12 mouse cellular contexts compared by ENCODE assay signal in the genomic region with DNA sequence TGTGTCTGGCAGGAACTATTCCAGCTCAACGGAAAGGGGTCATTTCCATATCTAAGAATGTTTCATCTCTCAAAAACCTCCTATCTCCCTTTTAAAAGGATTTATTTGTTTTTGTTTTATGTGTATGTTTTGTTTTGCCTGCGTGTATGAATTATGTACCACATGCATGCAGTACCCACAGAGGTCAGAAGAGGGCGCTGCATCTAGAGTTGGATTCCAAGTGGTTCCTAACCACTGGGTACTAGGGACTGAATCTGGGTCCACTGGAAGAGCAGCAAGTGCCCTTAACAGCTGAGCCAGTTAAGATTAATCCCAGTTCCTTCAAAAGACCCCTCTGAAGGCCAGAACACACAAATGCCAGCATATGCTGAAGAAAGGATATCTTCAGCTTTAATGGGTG. TPM values are rescaled to one million over a fixed set of nuclear protein-coding genes. Genes with fewer than 3 reads are reported as not detected.
DNase-seq lines count a peak whose midpoint lies in the region; ATAC-seq and TF ChIP-seq lines count a peak whose summit lies in the region.
"Had no signal": no experiment of that assay in that cellular context is flagged by ENCODE, and none has a peak within 500 bp of the region (broad histone marks: within the 10 kb centered on the region; RNA-seq: fewer than 3 reads in every experiment).

No protein-coding gene starts in this region.

- TF ChIP-seq EP300 in heart, postnatal 0 days (IDR thresholded peaks at IDR 0.05; ENCODE audit: low read depth): no peak
- no peak for TF ChIP-seq EP300 in ES-Bruce4 (IDR thresholded peaks at IDR 0.05; ENCODE audit: insufficient read depth, low read depth, low read length)

- no peak overlapping the region for H3K27ac ChIP-seq in heart, postnatal 0 days (ENCODE audit: low read depth)
- no peak overlapping the region for H3K27ac ChIP-seq in lung, embryonic 14.5 days (ENCODE audit: low read depth)
- no peak overlapping the region for H3K27ac ChIP-seq in ES-Bruce4 (ENCODE audit: insufficient read depth, low read length)
- no peak overlapping the region for H3K27ac ChIP-seq in heart, embryonic 12.5 days (ENCODE audit: poor library complexity, severe bottlenecking)
- H3K27ac ChIP-seq: stomach, embryonic 15.5 days had no signal

- 84% methylated on average over 3 of the region's 3 CpGs for WGBS in heart, postnatal 0 days
- 71% methylated on average over 3 of the region's 3 CpGs for WGBS in lung, embryonic 14.5 days
- 78% methylated on average over 3 of the region's 3 CpGs for WGBS in heart, embryonic 12.5 days

- ATAC-seq in heart, postnatal 0 days (ENCODE audit: insufficient read depth, low read depth): no peak
- no peak for ATAC-seq in lung, embryonic 14.5 days (ENCODE audit: insufficient read depth)
- ATAC-seq in heart, embryonic 12.5 days (ENCODE audit: insufficient number of reproducible peaks, low FRiP score): no peak
- ATAC-seq: forebrain, embryonic 14.5 days; intestine, embryonic 16.5 days; midbrain, embryonic 16.5 days had no signal

- no peaks in the 10 kb centered on the region for H3K36me3 ChIP-seq in heart, postnatal 0 days (replicated peaks; ENCODE audit: control insufficient read depth, insufficient read depth, low read length)
- no peaks in the 10 kb centered on the region for H3K36me3 ChIP-seq in lung, embryonic 14.5 days (ENCODE audit: insufficient read depth)
- H3K36me3 ChIP-seq in ES-Bruce4 (ENCODE audit: control insufficient read depth, insufficient read depth, low read length, poor library complexity, severe bottlenecking): no peaks in the 10 kb centered on the region
- no peaks in the 10 kb centered on the region for H3K36me3 ChIP-seq in heart, embryonic 12.5 days
- H3K36me3 ChIP-seq: stomach, embryonic 15.5 days had no signal

- no peaks in the 10 kb centered on the region for H3K9me3 ChIP-seq in heart, postnatal 0 days (replicated peaks; ENCODE audit: control insufficient read depth, low read length)
- no peaks in the 10 kb centered on the region for H3K9me3 ChIP-seq in lung, embryonic 14.5 days (ENCODE audit: low read depth, low read length)
- H3K9me3 ChIP-seq in ES-Bruce4 (replicated peaks; ENCODE audit: control insufficient read depth, insufficient read depth, low read length, poor library complexity, severe bottlenecking): no peaks in the 10 kb centered on the region
- no peaks in the 10 kb centered on the region for H3K9me3 ChIP-seq in heart, embryonic 12.5 days (replicated peaks)
- H3K9me3 ChIP-seq: stomach, embryonic 15.5 days had no signal

- no peak for DNase-seq in heart, postnatal 0 days (ENCODE audit: low spot score)
- DNase-seq in heart, adult 9 months (ENCODE audit: low spot score in 2 of 2): no peak
- DNase-seq in lung, embryonic 14.5 days: no peak
- no peak for DNase-seq in lung, postnatal 36 days
- DNase-seq in induced T-regulatory cell, adult 2 months (ENCODE audit: low read depth): peak; percentile 55

- no peaks in the 10 kb centered on the region for H3K27me3 ChIP-seq in heart, postnatal 0 days (ENCODE audit: control insufficient read depth, insufficient read depth, low read length)
- H3K27me3 ChIP-seq in lung, embryonic 14.5 days (ENCODE audit: insufficient read depth, low read length): no peaks in the 10 kb centered on the region
- H3K27me3 ChIP-seq in ES-Bruce4 (ENCODE audit: control insufficient read depth, insufficient read depth, low read length, poor library complexity, severe bottlenecking): no peaks in the 10 kb centered on the region
- no peaks in the 10 kb centered on the region for H3K27me3 ChIP-seq in heart, embryonic 12.5 days (replicated peaks)
- H3K27me3 ChIP-seq: stomach, embryonic 15.5 days had no signal

- peaks cover 4% of the 10 kb centered on the region; the same call in 1 of the 2 replicates for H3K4me1 ChIP-seq in heart, postnatal 0 days (ENCODE audit: control insufficient read depth, insufficient read depth)
- no peaks in the 10 kb centered on the region for H3K4me1 ChIP-seq in lung, embryonic 14.5 days (ENCODE audit: insufficient read depth)
- no peaks in the 10 kb centered on the region for H3K4me1 ChIP-seq in ES-Bruce4 (ENCODE audit: control insufficient read depth, insufficient read depth, low read length)
- no peaks in the 10 kb centered on the region for H3K4me1 ChIP-seq in heart, embryonic 12.5 days (replicated peaks)
- H3K4me1 ChIP-seq: stomach, embryonic 15.5 days had no signal

- no peak overlapping the region for H3K4me3 ChIP-seq in heart, postnatal 0 days (ENCODE audit: low read depth, low read length)
- no peak overlapping the region for H3K4me3 ChIP-seq in lung, embryonic 14.5 days (ENCODE audit: low read depth, low read length)
- H3K4me3 ChIP-seq in ES-Bruce4 (ENCODE audit: low read depth, low read length): no peak overlapping the region
- H3K4me3 ChIP-seq in heart, embryonic 12.5 days: no peak overlapping the region
- H3K4me3 ChIP-seq: stomach, embryonic 15.5 days had no signal

- no peak overlapping the region for H3K4me2 ChIP-seq in heart, postnatal 0 days (ENCODE audit: low read depth, low read length)
- H3K4me2 ChIP-seq in lung, embryonic 14.5 days: no peak overlapping the region
- H3K4me2 ChIP-seq in heart, embryonic 12.5 days: no peak overlapping the region
- H3K4me2 ChIP-seq: stomach, embryonic 15.5 days had no signal

- peak; percentile 37 for TF ChIP-seq CTCF in heart, postnatal 0 days (IDR thresholded peaks at IDR 0.05; ENCODE audit: low read depth)
- TF ChIP-seq CTCF in lung, embryonic 14.5 days (IDR thresholded peaks at IDR 0.05; ENCODE audit: low read depth): peak; percentile 52
- TF ChIP-seq CTCF in ES-Bruce4 (IDR thresholded peaks at IDR 0.05; ENCODE audit: low read depth, low read length): peak; percentile 20

- no peak for TF ChIP-seq POLR2A in ES-Bruce4 (IDR thresholded peaks at IDR 0.05; ENCODE audit: insufficient read depth, low read length)

- H3K9ac ChIP-seq in heart, postnatal 0 days (replicated peaks; ENCODE audit: low read depth, low read length): no peak overlapping the region
- no peak overlapping the region for H3K9ac ChIP-seq in lung, embryonic 14.5 days
- no peak overlapping the region for H3K9ac ChIP-seq in ES-Bruce4 (ENCODE audit: low read depth, poor library complexity, severe bottlenecking)
- no peak overlapping the region for H3K9ac ChIP-seq in heart, embryonic 12.5 days
- H3K9ac ChIP-seq: stomach, embryonic 15.5 days had no signal

RNA-seq across cellular contexts. Expression of a gene that starts 24.1 kb away (rescaled TPM):
- total RNA-seq in heart, postnatal 0 days (2014; rRNA removed; ENCODE audit: low replicate concordance): 3.7 and 6.2 TPM in 2 replicates
- 2.9 and 3.5 TPM in 2 replicates for polyA plus RNA-seq in heart, postnatal 0 days (2015; fragmentation: Nextera tagmentation; extraction: Ambion mirVana)
- polyA plus RNA-seq in lung, embryonic 14.5 days (2014; fragmentation: Nextera tagmentation; extraction: Ambion mirVana): 0.30 and 0.59 TPM in 2 replicates
- polyA plus RNA-seq in ES-Bruce4 (2011; ENCODE audit: insufficient read depth, insufficient read length, low read depth, missing spikeins): 0.52 and 0.75 TPM in 2 replicates
- polyA plus RNA-seq in heart, embryonic 12.5 days (2016; fragmentation: Nextera tagmentation; extraction: Ambion mirVana): 0.55 and 0.78 TPM in 2 replicates
- total RNA-seq: granulocyte monocyte progenitor cell, adult 5-6 weeks had no signal
